Mouse (Mus musculus): ENCODE measurements around the gene Thegl. TPM values are rescaled to one million over a fixed set of nuclear protein-coding genes. Genes with fewer than 3 reads are reported as not detected.

The Thegl gene
- total and polyA plus RNA-seq, 2 experiments from 2014 or later: 0.38 to 1.0 TPM

DNA sequence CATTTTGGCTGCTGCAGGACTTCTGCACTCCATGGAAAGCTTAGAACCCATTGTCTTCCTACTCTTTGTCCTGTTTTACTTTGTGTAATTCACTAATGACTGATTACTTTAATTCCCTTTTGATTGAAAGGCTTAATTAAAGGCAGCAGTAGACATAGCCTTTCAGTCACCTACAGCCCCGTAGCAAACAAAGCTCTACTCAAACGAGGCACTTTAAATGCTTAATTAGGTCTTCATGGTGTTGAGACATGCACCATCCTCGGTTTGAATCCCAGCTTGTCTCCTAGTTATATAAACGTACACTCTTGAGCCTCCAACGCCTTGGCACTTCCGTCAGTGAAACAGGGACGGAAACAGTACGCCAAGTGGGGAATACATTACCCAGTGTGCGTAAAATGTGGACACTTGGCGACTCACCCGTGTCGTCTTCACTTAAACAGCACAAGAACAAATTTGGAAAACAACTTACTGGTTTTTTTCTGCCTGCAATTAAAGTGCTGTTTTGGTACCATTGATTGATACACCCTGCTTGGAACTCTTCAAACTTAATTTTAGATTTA is 41.1 kb downstream of the Thegl start:
- DNase-seq (ENCODE audit: low spot score) (no peak), ATAC-seq (ENCODE audit: low FRiP score) (no peak)
- no peaks in the 10 kb centered on the region for H3K4me1 ChIP-seq (ENCODE audit: insufficient read depth, low read length)
- no peak overlapping the region for H3K9ac ChIP-seq (replicated peaks; ENCODE audit: low read length, poor library complexity, severe bottlenecking)
- no peak overlapping the region for H3K27ac ChIP-seq (ENCODE audit: low read depth, low read length)
- 58% methylated on average over 12 of the region's 12 CpGs for WGBS
- no peak overlapping the region for H3K4me3 ChIP-seq (ENCODE audit: low read depth, low read length)
- TF ChIP-seq CTCF (IDR thresholded peaks at IDR 0.05): no peak
- no peak overlapping the region for H3K4me2 ChIP-seq (ENCODE audit: low read depth, low read length, poor library complexity, severe bottlenecking)
- no peaks in the 10 kb centered on the region for H3K36me3 ChIP-seq (ENCODE audit: insufficient read depth, low read length)
- no peaks in the 10 kb centered on the region for H3K27me3 ChIP-seq (ENCODE audit: insufficient read depth, low read length)
- no peaks in the 10 kb centered on the region for H3K9me3 ChIP-seq (ENCODE audit: low read length)

DNA sequence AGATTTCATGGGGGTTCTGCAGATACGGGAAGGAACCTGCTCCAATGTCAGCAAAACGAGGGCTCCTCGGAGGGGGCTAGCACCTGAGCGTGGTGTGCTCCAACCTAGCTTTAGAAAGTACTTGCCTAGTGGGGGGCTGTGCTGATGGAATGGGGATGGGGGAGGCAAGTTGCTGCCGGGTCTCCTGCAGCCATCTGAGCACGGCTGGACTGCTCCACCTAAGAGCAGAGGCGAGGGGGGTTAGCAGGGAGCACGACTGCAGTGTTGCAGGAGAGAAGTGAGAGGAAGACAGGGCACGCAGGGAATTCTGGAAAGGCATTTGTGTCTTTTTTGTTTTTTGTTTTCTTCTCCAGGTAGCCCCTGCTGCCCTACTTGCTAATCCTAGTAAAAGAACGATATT is 44.5 kb downstream of the Thegl start:
- H3K4me1 ChIP-seq (ENCODE audit: insufficient read depth, low read length): no peaks in the 10 kb centered on the region
- H3K27ac ChIP-seq (ENCODE audit: low read depth, low read length): no peak overlapping the region
- H3K9me3 ChIP-seq (ENCODE audit: low read length): no peaks in the 10 kb centered on the region
- H3K27me3 ChIP-seq (ENCODE audit: insufficient read depth, low read length): no peaks in the 10 kb centered on the region
- DNase-seq (ENCODE audit: low spot score): no peak
- H3K36me3 ChIP-seq (ENCODE audit: insufficient read depth, low read length): no peaks in the 10 kb centered on the region
- H3K4me3 ChIP-seq (ENCODE audit: low read depth, low read length): no peak overlapping the region
- TF ChIP-seq CTCF (IDR thresholded peaks at IDR 0.05): no peak
- 39% methylated on average over 10 of the region's 10 CpGs for WGBS
- H3K4me2 ChIP-seq (ENCODE audit: low read depth, low read length, poor library complexity, severe bottlenecking): no peak overlapping the region
- no peak overlapping the region for H3K9ac ChIP-seq (replicated peaks; ENCODE audit: low read length, poor library complexity, severe bottlenecking)
- no peak for ATAC-seq (ENCODE audit: low FRiP score)

DNA sequence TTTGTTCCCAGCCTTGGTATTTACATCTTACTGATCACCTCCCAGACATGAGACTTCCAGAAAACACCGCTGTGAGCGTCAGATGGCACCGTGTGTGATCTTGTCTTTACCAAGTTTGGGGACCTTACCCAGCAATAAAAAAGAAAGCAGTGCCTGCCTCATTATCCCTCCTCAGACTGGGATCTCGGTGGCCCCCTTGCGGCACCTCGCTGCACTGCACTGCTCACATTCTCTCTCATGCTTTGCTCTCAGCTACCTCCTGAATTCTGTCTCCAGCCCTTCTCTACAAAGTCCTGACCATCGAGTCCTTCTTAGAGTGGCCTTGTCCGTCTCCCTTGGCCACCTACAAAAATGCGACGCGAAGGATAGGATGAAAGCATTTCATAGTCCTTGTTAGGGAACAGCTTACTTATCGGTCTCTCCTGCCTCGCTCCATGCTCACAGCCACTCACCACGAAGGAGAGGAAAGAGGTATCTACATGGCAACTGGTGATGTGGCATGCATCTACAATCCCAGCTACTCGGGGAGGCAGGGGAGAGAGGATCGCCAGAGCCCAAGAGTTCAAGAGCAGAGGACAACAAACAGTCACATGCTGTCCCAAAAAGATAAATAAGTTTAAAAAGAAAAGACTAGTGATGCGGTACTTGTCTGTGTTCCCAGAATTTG is 45.7 kb downstream of the Thegl start:
- WGBS: 32% methylated on average over 17 of the region's 17 CpGs
- DNase-seq (ENCODE audit: low spot score) (peak; percentile 8), ATAC-seq (ENCODE audit: low FRiP score) (no peak)

DNA sequence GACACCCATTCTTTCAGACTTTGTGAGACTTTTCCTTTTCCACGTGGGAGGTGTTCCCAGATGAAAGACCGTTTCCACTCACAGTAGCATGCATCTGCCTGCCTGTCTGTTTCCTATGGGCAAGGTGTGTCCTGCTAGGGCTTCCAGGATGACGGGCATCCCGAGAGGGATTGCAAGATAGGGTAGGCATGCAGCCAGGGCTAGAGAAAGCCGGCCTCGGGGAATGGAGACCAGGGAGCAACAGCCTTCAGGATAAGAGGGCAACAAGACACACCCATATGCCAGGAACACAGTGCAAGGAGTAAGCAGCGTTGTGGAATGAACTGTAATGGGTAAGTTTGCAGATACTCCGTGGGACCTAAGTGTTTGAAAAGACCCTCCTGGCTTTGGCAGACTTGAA is 51.5 kb downstream of the Thegl start:
- WGBS: 80% methylated on average over 8 of the region's 8 CpGs
- ATAC-seq (ENCODE audit: low FRiP score) (no peak), DNase-seq (ENCODE audit: low spot score) (no peak)
- Histone ChIP-seq H3K36me3 (ENCODE audit: insufficient read depth, low read length) (no peaks in the 10 kb centered on the region), H3K4me1 (ENCODE audit: insufficient read depth, low read length) (no peaks in the 10 kb centered on the region), H3K4me2 (ENCODE audit: low read depth, low read length, poor library complexity, severe bottlenecking) (no peak overlapping the region), H3K4me3 (ENCODE audit: low read depth, low read length) (no peak overlapping the region), H3K9ac (replicated peaks; ENCODE audit: low read length, poor library complexity, severe bottlenecking) (no peak overlapping the region), H3K27ac (ENCODE audit: low read depth, low read length) (no peak overlapping the region), H3K9me3 (ENCODE audit: low read length) (no peaks in the 10 kb centered on the region), H3K27me3 (ENCODE audit: insufficient read depth, low read length) (no peaks in the 10 kb centered on the region)
- TF ChIP-seq CTCF (IDR thresholded peaks at IDR 0.05): no peak

More for the DNA sequence above, 45.7 kb downstream of the Thegl start:
- H3K27ac ChIP-seq (ENCODE audit: low read depth, low read length): no peak overlapping the region
- H3K9me3 ChIP-seq (ENCODE audit: low read length): no peaks in the 10 kb centered on the region
- peak; percentile 79 for TF ChIP-seq CTCF (IDR thresholded peaks at IDR 0.05)
- no peak overlapping the region for H3K4me3 ChIP-seq (ENCODE audit: low read depth, low read length)
- no peak overlapping the region for H3K4me2 ChIP-seq (ENCODE audit: low read depth, low read length, poor library complexity, severe bottlenecking)
- no peak overlapping the region for H3K9ac ChIP-seq (replicated peaks; ENCODE audit: low read length, poor library complexity, severe bottlenecking)
- H3K36me3 ChIP-seq (ENCODE audit: insufficient read depth, low read length): no peaks in the 10 kb centered on the region
- H3K4me1 ChIP-seq (ENCODE audit: insufficient read depth, low read length): no peaks in the 10 kb centered on the region
- H3K27me3 ChIP-seq (ENCODE audit: insufficient read depth, low read length): no peaks in the 10 kb centered on the region

DNA sequence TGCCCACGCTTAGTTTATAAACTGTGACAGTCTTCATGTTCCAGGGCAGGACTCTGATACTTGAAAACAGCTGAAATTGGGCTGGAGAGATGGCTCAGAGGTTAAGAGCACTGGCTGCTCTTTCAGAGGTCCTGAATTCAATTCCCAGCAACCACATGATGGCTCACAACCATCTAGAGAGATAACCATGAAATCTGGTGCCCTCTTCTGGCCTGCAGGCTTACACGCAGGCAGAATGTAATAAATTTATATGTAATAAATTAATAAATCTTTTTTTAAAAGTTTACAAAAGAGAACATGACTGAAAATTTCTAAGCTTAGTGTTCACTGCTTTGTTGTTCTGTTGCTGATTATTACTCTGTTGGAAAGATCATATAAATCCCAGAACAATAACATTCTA is 55.2 kb downstream of the Thegl start:
- Histone ChIP-seq H3K4me1 (ENCODE audit: insufficient read depth, low read length) (no peaks in the 10 kb centered on the region), H3K36me3 (ENCODE audit: insufficient read depth, low read length) (no peaks in the 10 kb centered on the region), H3K9me3 (ENCODE audit: low read length) (no peaks in the 10 kb centered on the region), H3K27ac (ENCODE audit: low read depth, low read length) (no peak overlapping the region), H3K27me3 (ENCODE audit: insufficient read depth, low read length) (no peaks in the 10 kb centered on the region), H3K9ac (replicated peaks; ENCODE audit: low read length, poor library complexity, severe bottlenecking) (no peak overlapping the region), H3K4me2 (ENCODE audit: low read depth, low read length, poor library complexity, severe bottlenecking) (no peak overlapping the region), H3K4me3 (ENCODE audit: low read depth, low read length) (no peak overlapping the region)
- WGBS: 84% methylated on average over 2 of the region's 2 CpGs
- ATAC-seq (ENCODE audit: low FRiP score) (no peak), DNase-seq (ENCODE audit: low spot score) (no peak)
- peak; percentile 11; the same call in 1 of the 2 replicates for TF ChIP-seq CTCF (IDR thresholded peaks at IDR 0.05)

DNA sequence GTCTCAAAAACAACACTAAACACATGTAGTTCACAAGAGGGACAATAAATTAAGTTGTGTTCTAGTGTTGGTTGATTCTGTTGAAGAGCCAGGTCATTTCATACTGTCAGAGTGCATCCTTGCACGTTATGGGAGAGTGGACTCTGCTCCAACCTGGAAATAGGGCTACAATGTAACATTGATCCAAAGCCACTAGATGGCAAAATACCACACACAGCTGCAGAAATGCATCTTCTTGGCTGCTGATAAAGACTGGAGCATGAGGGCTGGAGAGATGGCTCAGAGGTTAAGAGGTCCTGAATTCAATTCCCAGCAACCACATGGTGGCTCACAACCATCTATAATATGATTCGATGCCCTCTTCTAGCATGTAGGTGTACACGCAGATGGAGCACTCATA is 55.8 kb downstream of the Thegl start:
- ATAC-seq (ENCODE audit: low FRiP score) (no peak), DNase-seq (ENCODE audit: low spot score) (peak; percentile 42)

More for the DNA sequence above, 55.8 kb downstream of the Thegl start:
- Histone ChIP-seq H3K9me3 (ENCODE audit: low read length) (no peaks in the 10 kb centered on the region), H3K4me3 (ENCODE audit: low read depth, low read length) (no peak overlapping the region), H3K27ac (ENCODE audit: low read depth, low read length) (no peak overlapping the region), H3K4me1 (ENCODE audit: insufficient read depth, low read length) (no peaks in the 10 kb centered on the region), H3K9ac (replicated peaks; ENCODE audit: low read length, poor library complexity, severe bottlenecking) (no peak overlapping the region), H3K4me2 (ENCODE audit: low read depth, low read length, poor library complexity, severe bottlenecking) (no peak overlapping the region), H3K36me3 (ENCODE audit: insufficient read depth, low read length) (no peaks in the 10 kb centered on the region), H3K27me3 (ENCODE audit: insufficient read depth, low read length) (no peaks in the 10 kb centered on the region)
- TF ChIP-seq CTCF (IDR thresholded peaks at IDR 0.05): peak; percentile 70
- 81% methylated on average over 3 of the region's 3 CpGs for WGBS

Measured in midbrain, postnatal 0 days (tissue).